Mouse (Mus musculus) brown adipose tissue, adult 24 weeks (tissue): ENCODE measurements around the gene Hmgb1. TPM values are rescaled to one million over a fixed set of nuclear protein-coding genes. Genes with fewer than 3 reads are reported as not detected.

Experiments
- H3K27ac ChIP-seq: fragments of 200-500 bp; replicated peaks from 2 replicates; pipeline ENCODE4 v1.5.1; 2012; ENCODE audit warnings: low read depth, mild to moderate bottlenecking, low read length
- H3K4me1 ChIP-seq: fragments of 200-500 bp; 2 replicates; pipeline ENCODE4 v1.6.1; 2012; ENCODE audit warnings: low read length, mixed read lengths; ENCODE audit not compliant: control insufficient read depth, insufficient read depth, insufficient read length
- H3K4me3 ChIP-seq: fragments of 200-500 bp; 2 replicates; pipeline ENCODE4 v1.5.1; 2012; ENCODE audit warnings: low read depth, mild to moderate bottlenecking, low read length, moderate library complexity; ENCODE audit not compliant: insufficient read depth
- polyA plus RNA-seq: library from polyadenylated mRNA; stranded (reverse); fragments of >200 nt; gene quantifications from 2 replicates; pipeline ENCODE4 v1.2.4, GENCODE M21; 2012; ENCODE audit not compliant: missing spikeins, insufficient read depth, insufficient read length

Hmgb1 gene
- polyA plus RNA-seq, 1 experiment = 51.1 TPM

DNA sequence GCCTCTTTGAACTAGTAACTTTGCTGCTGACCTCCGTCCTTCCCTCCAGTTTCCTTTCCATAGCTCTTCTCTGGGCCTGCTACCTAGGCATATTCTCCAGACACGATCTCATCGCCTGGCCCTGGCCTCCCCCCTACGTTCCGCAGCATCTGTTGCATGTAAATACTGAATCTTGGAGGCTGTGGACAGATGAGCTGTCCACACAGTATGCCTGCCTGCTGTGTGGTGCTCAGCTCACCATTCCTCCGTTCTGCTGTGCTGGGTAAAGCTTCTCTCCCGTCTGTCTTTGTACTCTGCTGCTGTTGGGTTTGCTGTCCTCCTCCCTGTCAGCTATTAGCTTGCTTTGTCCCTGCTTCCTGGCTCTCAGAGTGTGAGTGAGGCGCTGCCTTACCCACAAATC, 21.0 kb upstream of the Hmgb1 start:
- Histone ChIP-seq H3K27ac (no peak overlapping the region), H3K4me1 (no peaks in the 10 kb centered on the region), H3K4me3 (no peak overlapping the region)

DNA sequence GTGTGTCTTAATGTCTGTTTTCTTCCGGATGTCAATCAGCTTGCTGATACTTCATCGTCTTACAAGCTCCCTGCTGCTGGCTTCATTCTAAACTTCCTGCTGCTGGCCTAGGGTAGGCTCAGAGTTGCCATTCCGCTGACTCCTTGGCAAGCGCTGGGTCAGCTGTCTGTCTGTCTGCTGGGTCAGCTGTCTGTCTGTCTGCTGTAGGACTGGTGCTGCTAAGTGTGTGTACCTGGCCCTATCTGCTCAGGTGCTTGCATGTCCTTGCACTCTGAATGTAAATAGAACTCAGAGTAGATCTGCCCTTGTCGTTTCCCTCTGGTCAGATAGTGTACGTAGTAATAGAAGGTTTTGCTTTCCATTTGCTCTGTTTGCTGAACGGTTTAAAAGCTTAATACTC, 20.5 kb upstream of the Hmgb1 start:
- no peaks in the 10 kb centered on the region for H3K4me1 ChIP-seq
- no peak overlapping the region for H3K27ac ChIP-seq
- no peak overlapping the region for H3K4me3 ChIP-seq

DNA sequence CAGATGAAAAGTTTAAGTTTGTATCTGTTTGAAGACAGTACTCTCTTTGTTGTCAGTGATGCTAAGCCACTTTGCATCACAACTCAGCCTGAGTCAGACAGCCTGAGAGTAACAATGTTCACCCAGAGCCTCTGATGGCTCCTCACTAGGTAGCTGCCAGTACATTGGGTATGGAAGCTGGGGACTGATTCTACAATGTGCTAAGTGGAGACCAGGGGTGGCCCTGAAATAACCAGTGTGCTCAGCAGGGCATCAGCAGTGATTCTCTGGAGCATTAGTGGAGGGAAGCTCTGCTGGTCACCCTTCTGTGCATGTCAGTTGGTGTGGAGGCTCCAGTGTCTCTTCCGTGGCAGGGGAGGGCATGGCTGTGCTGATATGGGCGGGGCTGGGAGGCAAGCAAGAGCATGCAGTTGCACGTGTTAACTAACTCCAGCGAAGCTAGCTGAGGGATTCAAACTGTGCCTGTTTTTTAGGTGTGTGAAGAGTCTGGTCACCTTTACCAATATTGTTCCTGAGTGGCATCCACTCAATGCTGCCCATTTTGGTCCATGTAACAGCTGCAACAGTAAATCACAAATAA, 19.6 kb upstream of the Hmgb1 start:
- Histone ChIP-seq H3K27ac (no peak overlapping the region), H3K4me1 (no peaks in the 10 kb centered on the region), H3K4me3 (no peak overlapping the region)

DNA sequence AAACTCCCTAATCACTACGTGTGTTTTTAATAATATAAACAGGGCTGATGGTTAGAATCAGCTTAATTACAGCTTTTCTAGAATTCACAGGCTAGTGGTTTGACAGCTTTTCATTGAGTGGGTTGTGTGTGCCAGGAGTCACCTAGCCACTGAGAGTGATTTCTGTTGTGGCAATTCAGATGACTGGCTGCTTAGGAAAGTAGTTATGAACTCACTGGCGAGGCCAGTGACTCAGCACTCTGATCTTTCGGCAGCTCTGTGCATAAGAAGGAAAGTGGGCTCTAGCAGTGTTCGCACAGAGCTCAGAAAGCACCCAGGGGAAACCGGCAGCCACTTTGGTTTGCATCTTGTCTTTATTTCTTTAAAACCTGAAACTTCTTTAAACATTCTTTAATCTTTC, 18.7 kb upstream of the Hmgb1 start:
- H3K4me3 ChIP-seq = no peak overlapping the region

DNA sequence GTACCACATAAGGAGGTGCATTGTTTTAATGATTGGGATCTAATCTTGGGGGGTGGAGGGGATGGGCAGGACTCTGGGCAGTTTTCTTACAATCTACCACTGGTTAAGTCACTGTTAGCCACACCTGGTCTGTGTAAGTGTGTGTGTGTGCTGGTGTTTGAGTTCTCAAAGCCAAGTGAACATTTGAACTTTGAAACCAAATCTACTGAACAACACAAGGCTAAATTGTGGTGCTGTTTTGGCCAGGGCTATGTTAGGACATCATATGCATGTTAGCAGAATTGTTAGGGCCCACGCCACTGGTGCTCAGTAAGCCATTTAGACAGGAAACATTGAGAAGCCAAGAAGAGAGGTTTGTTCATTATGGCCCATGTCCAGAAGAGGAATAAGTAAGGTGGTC, 14.5 kb upstream of the Hmgb1 start:
- Histone ChIP-seq H3K27ac (no peak overlapping the region), H3K4me3 (no peak overlapping the region), H3K4me1 (peaks cover 5% of the 10 kb centered on the region)

More for the DNA sequence above, 18.7 kb upstream of the Hmgb1 start:
- Histone ChIP-seq H3K4me1 (no peaks in the 10 kb centered on the region), H3K27ac (no peak overlapping the region)

DNA sequence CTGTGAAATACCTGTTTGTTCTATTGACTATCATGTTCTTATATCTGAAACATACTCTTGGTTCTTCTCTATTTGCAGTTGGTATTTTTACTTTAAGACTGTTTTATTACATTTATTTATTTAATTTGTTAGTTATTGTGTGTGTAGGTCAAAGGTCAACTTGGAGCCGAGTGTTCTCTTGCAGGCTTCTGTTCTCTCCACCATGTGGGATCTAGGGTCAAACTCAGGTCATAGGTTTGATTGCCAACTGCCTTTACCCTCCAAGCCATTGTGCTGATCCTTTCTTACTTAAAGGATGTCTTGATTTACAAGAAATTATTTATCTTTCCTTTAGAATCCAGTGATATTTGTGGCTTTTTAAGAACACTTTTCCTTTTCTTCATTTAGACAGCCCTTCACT, 12.3 kb upstream of the Hmgb1 start:
- Histone ChIP-seq H3K4me1 (peaks cover 5% of the 10 kb centered on the region), H3K4me3 (no peak overlapping the region), H3K27ac (0 out of 2 replicates have a peak overlapping the region, but pooled peaks have one; percentile 23)

DNA sequence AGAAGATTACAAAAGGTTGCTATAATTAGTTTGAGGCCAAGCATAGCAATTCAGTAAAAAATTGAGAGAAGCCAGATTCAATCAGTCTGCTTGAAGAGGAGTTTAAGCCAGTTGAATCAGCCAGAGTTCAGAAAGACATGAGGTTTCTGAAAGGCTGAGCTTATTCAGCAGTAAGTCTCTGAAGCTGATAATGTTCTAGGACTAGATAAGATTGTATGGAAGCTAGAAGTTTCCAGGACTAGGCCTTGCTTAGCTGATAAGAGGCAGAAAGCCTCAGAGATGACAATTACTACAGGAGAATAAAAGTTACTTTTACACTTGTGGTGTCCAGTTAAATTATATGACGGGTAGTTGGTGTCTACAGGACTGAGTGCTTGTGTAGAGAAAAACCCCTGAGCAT, 5.9 kb upstream of the Hmgb1 start:
- Histone ChIP-seq H3K27ac (no peak overlapping the region), H3K4me3 (no peak overlapping the region), H3K4me1 (no peaks in the 10 kb centered on the region)

DNA sequence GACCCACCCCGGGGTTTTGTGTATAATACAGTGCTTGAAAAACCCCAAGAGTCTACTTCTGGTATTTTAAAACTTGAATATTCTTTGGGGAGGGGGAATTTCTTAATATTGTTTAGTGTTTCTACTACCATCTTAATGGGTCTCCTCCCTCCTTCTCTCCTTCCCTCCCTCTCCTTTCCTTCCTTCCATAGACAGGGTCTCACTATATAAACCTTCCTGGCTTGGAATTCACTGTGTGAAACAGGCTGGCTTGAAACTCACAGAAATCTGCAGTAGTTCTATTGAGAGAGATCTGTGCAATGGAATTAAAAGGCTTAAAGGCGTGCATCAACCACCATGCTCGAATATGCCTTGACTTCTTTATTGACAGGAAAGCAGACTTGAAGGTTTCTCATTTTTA, 1.5 kb upstream of the Hmgb1 start:
- H3K4me3 ChIP-seq = no peak overlapping the region
- no peaks in the 10 kb centered on the region for H3K4me1 ChIP-seq
- no peak overlapping the region for H3K27ac ChIP-seq

DNA sequence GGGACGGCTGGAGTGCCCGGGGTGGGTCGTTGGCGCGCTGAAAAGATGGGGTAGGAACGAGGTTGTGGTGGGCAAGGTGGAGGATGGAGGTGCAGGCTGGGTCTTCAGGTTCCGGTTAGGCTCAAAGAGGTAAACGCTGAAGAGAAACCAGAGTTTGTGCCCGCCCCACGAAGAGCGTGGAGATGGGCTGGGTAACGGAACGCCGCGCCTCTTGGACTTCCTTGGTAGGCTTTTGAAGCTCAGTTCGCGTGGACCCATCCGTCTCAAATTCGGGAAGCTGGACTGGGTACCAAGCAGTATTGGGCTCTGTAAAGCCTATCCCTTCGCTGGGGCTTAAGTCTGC, 526 bp upstream of the Hmgb1 start:
- peak overlapping the region; percentile 91 for H3K4me3 ChIP-seq

DNA sequence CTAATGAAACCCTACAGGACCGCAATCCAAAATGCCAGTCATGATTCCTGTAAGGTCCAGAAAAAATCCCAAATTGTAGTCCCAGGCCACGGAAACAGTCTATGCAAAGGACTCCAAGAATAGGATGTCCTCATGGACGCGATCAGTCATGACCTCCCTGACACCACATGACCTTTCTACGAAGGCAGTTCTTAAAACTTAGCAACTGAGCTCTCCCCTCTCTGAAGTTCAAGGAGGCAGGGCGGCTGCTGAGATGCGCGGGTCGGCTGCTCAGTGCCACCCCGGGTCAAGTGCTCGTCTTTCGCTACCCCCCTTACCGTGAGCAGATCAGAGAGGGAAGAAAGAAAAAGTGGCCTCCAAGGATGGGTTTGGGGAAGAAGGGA, 577 bp downstream of the Hmgb1 start:
- H3K4me3 ChIP-seq = peak overlapping the region; percentile 75
- no peaks in the 10 kb centered on the region for H3K4me1 ChIP-seq
- H3K27ac ChIP-seq = peak overlapping the region; percentile 98

More for the DNA sequence above, 526 bp upstream of the Hmgb1 start:
- no peaks in the 10 kb centered on the region for H3K4me1 ChIP-seq
- H3K27ac ChIP-seq = peak overlapping the region; percentile 94

DNA sequence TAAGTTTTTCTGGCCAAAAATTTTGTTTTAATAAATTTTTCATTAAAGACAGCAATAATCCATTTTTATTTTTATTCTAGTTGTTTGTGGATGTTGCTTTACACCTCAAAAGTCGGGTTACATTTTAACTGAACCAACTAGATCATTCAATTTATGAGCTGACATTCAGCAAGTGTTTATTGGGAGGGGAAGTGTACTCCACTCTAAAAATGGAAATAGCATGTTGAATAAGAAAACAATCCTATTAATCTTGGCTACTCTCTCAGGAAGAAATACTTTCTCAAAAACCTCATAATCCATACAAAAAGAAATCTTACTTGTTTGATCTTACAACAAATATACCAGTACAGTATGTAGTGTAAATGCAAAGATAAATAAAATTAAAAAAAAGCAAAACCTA, 1.2 kb downstream of the Hmgb1 start:
- no peak overlapping the region for H3K4me3 ChIP-seq
- no peaks in the 10 kb centered on the region for H3K4me1 ChIP-seq
- no peak overlapping the region for H3K27ac ChIP-seq

DNA sequence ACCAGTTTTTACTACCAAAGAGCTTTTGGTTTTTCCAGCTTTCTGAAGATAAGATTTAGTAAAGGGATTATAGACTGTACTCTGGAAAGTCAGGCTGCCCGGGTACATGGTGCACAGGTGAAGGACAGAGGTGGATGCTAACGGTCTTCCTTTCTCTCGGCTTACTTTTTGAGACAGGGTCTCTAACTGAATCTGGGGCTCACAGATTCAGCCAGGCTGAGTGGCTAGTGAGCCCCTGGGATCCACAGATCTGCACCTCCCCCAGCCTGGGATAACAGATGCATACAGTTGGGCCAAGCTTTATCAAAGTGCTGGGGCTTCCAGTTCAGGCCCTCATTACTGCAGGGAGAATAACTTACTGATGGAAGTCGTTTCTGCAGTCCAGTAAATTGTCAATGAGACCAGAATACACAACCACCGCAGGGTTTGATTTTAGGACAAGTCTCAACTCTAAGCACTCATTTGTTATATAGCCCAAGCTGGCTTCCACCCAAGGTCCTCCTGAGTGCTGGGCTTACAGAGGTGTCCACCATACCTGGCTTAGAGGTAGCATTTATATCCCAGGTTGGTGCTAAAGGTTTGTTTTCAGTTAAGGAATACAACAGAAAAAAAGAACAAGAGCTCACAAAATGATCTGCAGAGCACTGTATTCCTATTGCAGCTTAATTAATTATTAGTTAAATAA, 2.0 kb downstream of the Hmgb1 start:
- H3K27ac ChIP-seq = no peak overlapping the region
- no peaks in the 10 kb centered on the region for H3K4me1 ChIP-seq
- no peak overlapping the region for H3K4me3 ChIP-seq

DNA sequence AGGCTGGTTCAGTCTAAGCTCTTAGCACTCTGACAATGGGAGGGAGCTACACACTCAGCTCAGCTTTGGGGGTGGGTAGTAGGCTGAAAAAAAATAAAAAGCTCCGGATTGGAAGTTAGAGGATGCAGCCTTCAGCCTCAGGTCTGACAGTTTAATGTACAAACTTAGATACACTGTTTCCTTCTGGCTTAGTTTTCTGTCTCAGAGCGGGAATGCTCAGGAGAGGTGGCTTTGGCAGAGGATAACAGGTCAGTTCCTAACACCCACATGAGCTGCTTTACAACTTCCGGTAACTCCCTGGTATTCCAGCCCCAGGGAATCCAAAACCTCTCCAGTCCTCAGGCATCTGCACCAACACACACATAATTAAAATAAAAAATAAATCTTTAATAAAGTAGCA, 4.5 kb downstream of the Hmgb1 start:
- Histone ChIP-seq H3K27ac (no peak overlapping the region), H3K4me3 (no peak overlapping the region), H3K4me1 (no peaks in the 10 kb centered on the region)

DNA sequence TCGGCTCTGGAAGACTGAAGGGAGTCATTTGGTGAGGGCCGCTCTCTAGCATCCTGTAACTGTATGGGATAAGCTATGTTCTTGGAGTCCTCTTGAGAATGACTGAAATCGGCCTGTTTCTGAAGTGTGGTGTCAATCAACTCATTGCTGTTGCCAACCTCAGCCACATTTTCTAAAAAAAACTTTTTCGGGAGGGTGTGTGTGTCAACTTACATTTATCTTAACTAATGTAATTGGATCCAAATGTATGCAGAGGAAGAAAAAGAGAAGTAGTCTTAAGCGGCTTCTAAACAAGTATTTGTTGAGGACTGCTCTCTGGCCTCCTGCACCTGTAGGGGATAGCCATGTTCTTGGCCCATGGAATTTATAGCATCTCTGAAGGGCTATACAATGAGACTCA, 6.2 kb downstream of the Hmgb1 start:
- Histone ChIP-seq H3K27ac (no peak overlapping the region), H3K4me1 (no peaks in the 10 kb centered on the region), H3K4me3 (no peak overlapping the region)

DNA sequence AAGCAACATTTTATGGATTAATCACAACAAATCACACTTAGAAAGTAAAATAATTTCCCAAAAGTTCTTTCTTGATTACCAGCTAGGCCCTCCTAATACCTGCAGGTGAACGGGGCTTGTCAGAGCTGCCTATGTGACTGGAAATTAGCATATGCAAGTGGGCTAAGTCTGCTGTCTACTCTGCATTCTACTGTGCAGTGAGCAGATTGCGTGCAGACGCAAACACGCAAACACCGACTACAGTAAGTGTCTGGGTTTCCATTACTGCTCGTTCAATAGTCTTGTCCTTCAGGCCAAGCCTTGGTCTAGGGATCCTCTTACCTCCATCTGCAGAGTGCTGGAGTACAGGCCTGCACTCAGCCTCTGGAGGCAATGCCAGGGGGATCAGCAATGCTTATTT, 8.6 kb downstream of the Hmgb1 start:
- Histone ChIP-seq H3K4me3 (no peak overlapping the region), H3K27ac (no peak overlapping the region), H3K4me1 (no peaks in the 10 kb centered on the region)

DNA sequence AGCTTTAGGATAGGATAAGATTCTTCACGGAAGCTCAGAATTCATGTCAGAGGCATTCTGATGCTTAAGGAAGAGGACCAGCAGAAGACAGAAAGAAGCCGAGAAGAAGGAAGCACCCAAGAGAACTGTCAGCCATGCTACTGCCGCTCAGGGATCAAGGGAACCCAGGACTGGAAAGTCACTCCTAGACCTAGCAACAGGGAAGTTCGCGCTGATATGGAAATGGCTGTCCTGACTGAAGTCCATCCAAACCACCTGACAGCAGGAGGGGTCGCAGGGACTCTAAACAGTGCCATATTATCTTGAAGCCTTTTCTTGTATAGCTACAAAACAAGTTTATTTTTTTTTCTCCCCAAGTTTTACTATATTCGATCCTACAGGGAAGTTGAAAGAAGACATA, 9.8 kb downstream of the Hmgb1 start:
- no peak overlapping the region for H3K27ac ChIP-seq
- no peaks in the 10 kb centered on the region for H3K4me1 ChIP-seq
- H3K4me3 ChIP-seq = no peak overlapping the region
